Mouse (Mus musculus): Measurements from ENCODE around the gene P2ry10. TPM values are rescaled to one million over a fixed set of nuclear protein-coding genes. Genes with fewer than 3 reads are reported as not detected.
"Not testable (repeated sequence)": the region's sequence is repeated elsewhere in the genome, so short reads cannot be mapped to it uniquely, and the experiment has no call there.

P2ry10 gene
- not detected in 2 replicates for polyA plus RNA-seq (2016; fragmentation: Nextera tagmentation; extraction: Ambion mirVana)

GRCm38 (mm10) chrX:107088177-107088576 lies at the start of gene P2ry10:
Gene P2ry10, plus strand, starts transcription at chrX:107088492.
- no peak for DNase-seq (ENCODE audit: low spot score)
- no peaks in the 10 kb centered on the region for H3K9me3 ChIP-seq
- H3K36me3 ChIP-seq, result no peaks in the 10 kb centered on the region
- H3K27ac ChIP-seq, result no peak within 1 kb of the TSS
- WGBS, result 58% methylated on average over 4 of the region's 4 CpGs
- H3K27me3 ChIP-seq (ENCODE audit: insufficient read depth, poor library complexity, severe bottlenecking), result no peaks in the 10 kb centered on the region
- H3K4me1 ChIP-seq, result no peaks in the 10 kb centered on the region
- no peak within 1 kb of the TSS for H3K4me3 ChIP-seq

GRCm38 (mm10) chrX:107039146-107039545 lies 49.1 kb upstream of the P2ry10 start:
- no peak for DNase-seq (ENCODE audit: low spot score)
- H3K27me3 ChIP-seq (ENCODE audit: insufficient read depth, poor library complexity, severe bottlenecking), result no peaks in the 10 kb centered on the region

GRCm38 (mm10) chrX:107039635-107040034 lies 48.7 kb upstream of the P2ry10 start:
- H3K4me1 ChIP-seq, result no peaks in the 10 kb centered on the region
- no peak for DNase-seq (ENCODE audit: low spot score)
- H3K27ac ChIP-seq, result no peak overlapping the region
- no peaks in the 10 kb centered on the region for H3K27me3 ChIP-seq (ENCODE audit: insufficient read depth, poor library complexity, severe bottlenecking)
- no peak overlapping the region for H3K4me3 ChIP-seq
- 51% methylated on average over 2 of the region's 2 CpGs for WGBS
- no peaks in the 10 kb centered on the region for H3K36me3 ChIP-seq
- no peaks in the 10 kb centered on the region for H3K9me3 ChIP-seq

More at GRCm38 (mm10) chrX:107039146-107039545, 49.1 kb upstream of the P2ry10 start:
- H3K36me3 ChIP-seq, result no peaks in the 10 kb centered on the region
- no peaks in the 10 kb centered on the region for H3K9me3 ChIP-seq
- no peak overlapping the region for H3K27ac ChIP-seq
- H3K4me1 ChIP-seq, result no peaks in the 10 kb centered on the region
- H3K4me3 ChIP-seq, result no peak overlapping the region

GRCm38 (mm10) chrX:107042367-107042766 lies 45.9 kb upstream of the P2ry10 start:
- no peak for DNase-seq (ENCODE audit: low spot score)
- no peak overlapping the region for H3K27ac ChIP-seq

GRCm38 (mm10) chrX:107083407-107083806 lies 4.9 kb upstream of the P2ry10 start:
- H3K4me1 ChIP-seq; H3K9me3 ChIP-seq; H3K27ac ChIP-seq; H3K36me3 ChIP-seq; H3K4me3 ChIP-seq; H3K27me3 ChIP-seq (ENCODE audit: insufficient read depth, poor library complexity, severe bottlenecking); DNase-seq (ENCODE audit: low spot score): not testable (repeated sequence)
- WGBS, result 82% methylated on average over 2 of the region's 2 CpGs

More at GRCm38 (mm10) chrX:107042367-107042766, 45.9 kb upstream of the P2ry10 start:
- Histone ChIP-seq H3K36me3 (no peaks in the 10 kb centered on the region), H3K9me3 (no peaks in the 10 kb centered on the region), H3K4me1 (no peaks in the 10 kb centered on the region), H3K27me3 (ENCODE audit: insufficient read depth, poor library complexity, severe bottlenecking) (no peaks in the 10 kb centered on the region), H3K4me3 (no peak overlapping the region)
- WGBS, result 75% methylated on average over 2 of the region's 2 CpGs

- no peak overlapping the region for H3K4me3 ChIP-seq
- no peaks in the 10 kb centered on the region for H3K9me3 ChIP-seq
- H3K36me3 ChIP-seq, result no peaks in the 10 kb centered on the region
- no peak for DNase-seq (ENCODE audit: low spot score)
- no peak overlapping the region for H3K27ac ChIP-seq
- no peaks in the 10 kb centered on the region for H3K27me3 ChIP-seq (ENCODE audit: insufficient read depth, poor library complexity, severe bottlenecking)
- H3K4me1 ChIP-seq, result no peaks in the 10 kb centered on the region
Measured at GRCm38 (mm10) chrX:107084320-107084719, 4.0 kb upstream of the P2ry10 start.

- no peak for DNase-seq (ENCODE audit: low spot score)
- H3K9me3 ChIP-seq, result no peaks in the 10 kb centered on the region
- no peak overlapping the region for H3K4me3 ChIP-seq
- H3K27ac ChIP-seq, result no peak overlapping the region
- H3K4me1 ChIP-seq, result no peaks in the 10 kb centered on the region
- 75% methylated on average over 5 of the region's 5 CpGs for WGBS
- no peaks in the 10 kb centered on the region for H3K27me3 ChIP-seq (ENCODE audit: insufficient read depth, poor library complexity, severe bottlenecking)
- no peaks in the 10 kb centered on the region for H3K36me3 ChIP-seq
Measured at GRCm38 (mm10) chrX:107089131-107089530, 839 bp downstream of the P2ry10 start.

- H3K27ac ChIP-seq, result no peak overlapping the region
- no peaks in the 10 kb centered on the region for H3K36me3 ChIP-seq
- H3K4me1 ChIP-seq, result no peaks in the 10 kb centered on the region
- no peaks in the 10 kb centered on the region for H3K9me3 ChIP-seq
- no peaks in the 10 kb centered on the region for H3K27me3 ChIP-seq (ENCODE audit: insufficient read depth, poor library complexity, severe bottlenecking)
- no peak overlapping the region for H3K4me3 ChIP-seq
- no peak for DNase-seq (ENCODE audit: low spot score)
- WGBS, result 58% methylated on average over 1 of the region's 1 CpGs
Measured at GRCm38 (mm10) chrX:107089930-107090329, 1.6 kb downstream of the P2ry10 start.

GRCm38 (mm10) chrX:107095633-107096032 lies 7.3 kb downstream of the P2ry10 start:
- Histone ChIP-seq H3K4me3 (no peak overlapping the region), H3K4me1 (no peaks in the 10 kb centered on the region), H3K27me3 (ENCODE audit: insufficient read depth, poor library complexity, severe bottlenecking) (no peaks in the 10 kb centered on the region), H3K9me3 (no peaks in the 10 kb centered on the region), H3K36me3 (no peaks in the 10 kb centered on the region), H3K27ac (no peak overlapping the region)
- no peak for DNase-seq (ENCODE audit: low spot score)
- 57% methylated on average over 3 of the region's 3 CpGs for WGBS

- no peak for DNase-seq (ENCODE audit: low spot score)
- Histone ChIP-seq H3K4me1 (no peaks in the 10 kb centered on the region), H3K36me3 (no peaks in the 10 kb centered on the region), H3K27ac (no peak overlapping the region), H3K27me3 (ENCODE audit: insufficient read depth, poor library complexity, severe bottlenecking) (no peaks in the 10 kb centered on the region), H3K9me3 (no peaks in the 10 kb centered on the region), H3K4me3 (no peak overlapping the region)
- 76% methylated on average over 1 of the region's 1 CpGs for WGBS
Measured at GRCm38 (mm10) chrX:107116333-107116732, 28.0 kb downstream of the P2ry10 start.

GRCm38 (mm10) chrX:107116987-107117386 lies 28.7 kb downstream of the P2ry10 start:
- Histone ChIP-seq H3K4me1 (no peaks in the 10 kb centered on the region), H3K9me3 (no peaks in the 10 kb centered on the region), H3K27me3 (ENCODE audit: insufficient read depth, poor library complexity, severe bottlenecking) (no peaks in the 10 kb centered on the region), H3K36me3 (no peaks in the 10 kb centered on the region), H3K27ac (no peak overlapping the region), H3K4me3 (no peak overlapping the region)
- DNase-seq (ENCODE audit: low spot score), result no peak
- 83% methylated on average over 1 of the region's 1 CpGs for WGBS

- no peaks in the 10 kb centered on the region for H3K27me3 ChIP-seq (ENCODE audit: insufficient read depth, poor library complexity, severe bottlenecking)
- H3K4me3 ChIP-seq, result no peak overlapping the region
- no peak for DNase-seq (ENCODE audit: low spot score)
- no peaks in the 10 kb centered on the region for H3K36me3 ChIP-seq
- 69% methylated on average over 3 of the region's 3 CpGs for WGBS
- no peak overlapping the region for H3K27ac ChIP-seq
- H3K4me1 ChIP-seq, result no peaks in the 10 kb centered on the region
- no peaks in the 10 kb centered on the region for H3K9me3 ChIP-seq
Measured at GRCm38 (mm10) chrX:107143184-107143583, 54.9 kb downstream of the P2ry10 start.

GRCm38 (mm10) chrX:107143930-107144329 lies 55.6 kb downstream of the P2ry10 start:
- Histone ChIP-seq H3K4me1 (no peaks in the 10 kb centered on the region), H3K27me3 (ENCODE audit: insufficient read depth, poor library complexity, severe bottlenecking) (no peaks in the 10 kb centered on the region), H3K4me3 (no peak overlapping the region), H3K9me3 (no peaks in the 10 kb centered on the region), H3K36me3 (no peaks in the 10 kb centered on the region), H3K27ac (no peak overlapping the region)
- 63% methylated on average over 2 of the region's 2 CpGs for WGBS
- DNase-seq (ENCODE audit: low spot score), result no peak

- 81% methylated on average over 3 of the region's 3 CpGs for WGBS
- Histone ChIP-seq H3K4me3 (no peak within 1 kb of the TSS), H3K27ac (no peak within 1 kb of the TSS), H3K36me3 (no peaks in the 10 kb centered on the region), H3K4me1 (no peaks in the 10 kb centered on the region), H3K9me3 (no peaks in the 10 kb centered on the region), H3K27me3 (ENCODE audit: insufficient read depth, poor library complexity, severe bottlenecking) (no peaks in the 10 kb centered on the region)
- DNase-seq (ENCODE audit: low spot score), result no peak
Measured at GRCm38 (mm10) chrX:107148681-107149080, 60.4 kb downstream of the P2ry10 start, which contains the start of gene P2ry10b. Gene P2ry10b, plus strand, starts transcription at chrX:107148927.

Measured in heart, embryonic 10.5 days (tissue).